Mouse (Mus musculus) liver, embryonic 13.5 days (tissue): ENCODE data around the gene Rap1b. TPM values are rescaled to one million over a fixed set of nuclear protein-coding genes. Genes with fewer than 3 reads are reported as not detected.

Experiments used
- ATAC-seq: fragments of 200-750 bp; cut with Nextera tagmentation; 2 replicates; pipeline ENCODE4 v1.8.0; 2017; ENCODE audit warnings: low read depth, mild to moderate bottlenecking, moderate number of reproducible peaks, moderate library complexity
- DNase-seq: peaks from one replicate; pipeline ENCODE4 v3.0.0; 2022
- H3K27ac ChIP-seq: fragments of 300-500 bp; sonication (generic); 2 replicates; pipeline ENCODE4 v1.5.1; 2015; ENCODE audit warnings: moderate library complexity, mild to moderate bottlenecking, inconsistent platforms
- H3K27me3 ChIP-seq: fragments of 300-500 bp; sonication (generic); 2 replicates; pipeline ENCODE4 v1.6.1; 2015; ENCODE audit warnings: mild to moderate bottlenecking, inconsistent platforms
- H3K36me3 ChIP-seq: fragments of 300-500 bp; sonication (generic); 2 replicates; pipeline ENCODE4 v1.6.1; 2015; ENCODE audit warnings: mild to moderate bottlenecking, inconsistent platforms
- H3K4me1 ChIP-seq: fragments of 300-500 bp; sonication (generic); replicated peaks from 2 replicates; pipeline ENCODE4 v1.6.1; 2015; ENCODE audit warnings: inconsistent platforms
- H3K4me2 ChIP-seq: fragments of 300-500 bp; sonication (generic); 2 replicates; pipeline ENCODE4 v1.6.1; 2015; ENCODE audit warnings: inconsistent platforms, mild to moderate bottlenecking, moderate library complexity
- H3K4me3 ChIP-seq: fragments of 300-500 bp; sonication (generic); replicated peaks from 2 replicates; pipeline ENCODE4 v1.5.1; 2015; ENCODE audit warnings: mild to moderate bottlenecking, inconsistent platforms
- H3K9ac ChIP-seq: fragments of 300-500 bp; sonication (generic); 2 replicates; pipeline ENCODE4 v1.6.1; 2015; ENCODE audit warnings: mild to moderate bottlenecking, inconsistent platforms
- H3K9me3 ChIP-seq: fragments of 300-500 bp; sonication (generic); replicated peaks from 2 replicates; pipeline ENCODE4 v1.6.1; 2016; ENCODE audit warnings: inconsistent platforms
- WGBS: fragments of 180-500 bp; shearing (Covaris S2); methylation state at CpG from one replicate; pipeline ENCODE4 v1.1.7; 2015; ENCODE audit not compliant: insufficient replicate concordance; 5-methylcytosine and 5-hydroxymethylcytosine counted together
- polyA plus RNA-seq: library from polyadenylated mRNA; unstranded; fragments of >200 nt; fragmentation: Nextera tagmentation; extraction: Ambion mirVana; gene quantifications from 2 replicates; pipeline ENCODE4 v1.2.1, GENCODE M21; 2015

Gene Rap1b
- polyA plus RNA-seq, 1 experiment from 2014 or later, result 132 TPM

DNA sequence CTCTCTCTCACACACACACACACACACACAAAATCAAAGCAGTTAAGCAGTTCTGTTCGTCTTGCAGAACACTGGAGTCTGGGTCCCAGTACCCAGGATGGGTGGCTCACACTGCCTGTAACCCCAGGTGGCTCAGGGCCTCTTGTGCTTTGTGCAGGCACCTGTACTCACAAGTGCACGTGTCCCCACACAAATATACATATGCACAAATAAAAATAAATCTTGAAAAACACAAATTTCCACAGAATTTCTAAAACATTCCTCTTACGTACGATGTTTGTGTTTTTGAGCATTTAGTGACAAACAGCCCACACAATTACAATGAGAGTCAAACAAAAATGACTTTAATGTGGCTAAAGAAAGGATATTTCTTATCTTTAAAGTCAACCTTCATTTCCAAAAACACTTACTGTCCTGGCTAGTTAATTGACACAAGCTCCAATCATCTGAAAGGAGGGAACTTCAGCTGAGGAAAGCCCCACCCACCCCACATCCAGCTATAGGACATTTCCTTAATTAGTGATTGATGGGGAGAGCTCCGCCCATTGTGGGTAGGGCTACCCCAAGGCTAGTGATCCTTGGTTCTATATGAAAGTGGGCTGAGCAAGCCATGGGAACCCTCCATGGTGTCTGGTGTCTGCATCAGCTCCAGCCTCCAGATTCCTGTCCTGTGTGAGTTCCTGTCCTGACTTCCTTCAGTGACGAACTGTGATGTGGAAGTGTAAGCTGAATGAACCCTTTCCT, 70.3 kb downstream of the Rap1b start:
- no peak overlapping the region for H3K27ac ChIP-seq
- ATAC-seq (no peak), DNase-seq (no peak)
- H3K4me2 ChIP-seq, result no peak overlapping the region
- H3K9me3 ChIP-seq, result no peaks in the 10 kb centered on the region
- no peaks in the 10 kb centered on the region for H3K27me3 ChIP-seq
- peaks cover 89% of the 10 kb centered on the region for H3K36me3 ChIP-seq
- no peak overlapping the region for H3K9ac ChIP-seq
- no peak overlapping the region for H3K4me3 ChIP-seq
- H3K4me1 ChIP-seq, result no peaks in the 10 kb centered on the region
- WGBS, result 80% methylated on average over 6 of the region's 6 CpGs

DNA sequence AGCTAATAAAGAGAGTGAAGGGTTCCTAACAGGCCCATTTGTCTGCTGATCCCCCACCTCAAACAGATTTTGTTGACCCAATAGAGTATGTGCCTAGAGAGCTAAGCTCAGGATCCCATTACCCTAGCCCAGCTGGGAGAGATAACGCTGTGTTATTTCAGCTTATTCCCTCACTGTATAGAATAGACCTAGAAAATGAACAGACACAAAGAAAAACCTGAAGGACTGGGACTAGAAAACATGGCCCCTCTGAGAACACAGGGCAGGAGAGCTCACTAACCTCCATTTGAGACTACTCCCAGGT, 71.1 kb downstream of the Rap1b start:
- WGBS, result 89% methylated on average over 1 of the region's 1 CpGs
- Histone ChIP-seq H3K9ac (no peak overlapping the region), H3K4me2 (no peak overlapping the region), H3K9me3 (no peaks in the 10 kb centered on the region), H3K27me3 (no peaks in the 10 kb centered on the region), H3K4me3 (no peak overlapping the region), H3K36me3 (peaks cover 91% of the 10 kb centered on the region), H3K4me1 (no peaks in the 10 kb centered on the region), H3K27ac (no peak overlapping the region)
- ATAC-seq, result no peak
- DNase-seq, result no peak

DNA sequence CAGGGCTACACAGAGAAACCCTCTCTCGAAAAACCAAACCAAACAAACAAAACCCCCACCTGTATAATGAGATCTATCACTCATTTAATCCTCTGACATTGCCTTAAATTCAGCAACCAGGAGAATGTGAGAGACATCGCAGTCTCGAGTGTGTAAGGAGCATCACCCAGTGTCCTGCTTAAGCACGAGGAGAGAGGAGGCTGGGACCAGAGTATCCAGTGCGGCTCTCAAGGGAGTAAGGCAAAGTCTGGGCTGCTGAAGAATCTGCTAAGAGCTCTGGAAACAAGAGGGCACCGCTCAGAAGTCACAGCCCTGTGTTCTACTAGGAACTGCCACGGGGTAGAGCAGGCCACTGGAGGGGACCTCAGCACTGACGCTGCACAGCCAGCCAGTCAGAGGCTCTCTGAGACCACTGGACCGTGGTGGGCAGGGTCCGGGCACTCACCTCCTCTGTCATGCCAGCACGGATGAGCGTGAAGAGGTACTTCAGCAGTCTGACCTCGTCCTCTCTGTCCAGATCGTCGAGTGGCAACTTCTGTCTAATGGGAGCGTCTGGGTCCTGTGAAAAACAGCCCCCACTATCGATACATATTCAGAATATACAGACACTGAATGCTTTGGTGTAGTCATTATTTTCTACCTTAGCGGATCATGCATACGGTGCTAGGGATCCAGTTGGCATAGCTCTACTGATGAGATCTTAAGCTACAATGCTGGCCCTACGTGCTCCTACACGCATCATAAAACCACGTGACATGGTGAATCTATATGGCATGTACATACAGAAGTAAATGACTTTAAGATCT, 71.6 kb downstream of the Rap1b start:
- 92% methylated on average over 22 of the region's 22 CpGs for WGBS
- no peak for ATAC-seq

DNA sequence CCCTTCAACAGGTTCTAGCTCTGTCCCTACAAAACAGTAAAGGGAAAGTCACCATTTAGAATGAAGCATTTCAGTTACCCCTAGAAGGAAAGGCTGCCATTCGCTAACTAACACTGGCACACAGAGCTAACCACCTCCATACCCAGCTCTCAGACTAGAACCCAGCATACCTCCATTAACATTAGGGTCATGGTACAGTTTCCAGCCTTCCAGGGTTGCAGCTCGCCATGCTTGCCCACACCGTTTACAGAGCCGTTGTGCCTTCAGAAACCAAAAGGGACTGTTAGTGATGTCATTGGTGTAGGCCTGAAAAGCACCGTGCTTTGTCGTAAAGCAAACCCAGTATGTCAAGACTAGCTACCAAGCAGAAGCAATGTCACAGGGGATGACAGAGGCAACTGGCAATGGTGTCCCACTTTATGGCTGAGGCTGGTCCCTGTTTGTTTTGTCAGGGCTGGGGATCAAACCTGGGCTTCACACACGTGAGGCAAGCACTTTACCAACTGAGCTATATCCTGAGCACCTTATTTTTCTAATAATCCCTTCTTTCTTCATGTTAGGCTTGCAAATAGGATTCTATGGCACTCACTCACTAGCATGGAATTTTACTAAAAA, 72.6 kb downstream of the Rap1b start:
- Histone ChIP-seq H3K9ac (no peak overlapping the region), H3K27ac (no peak overlapping the region), H3K4me2 (no peak overlapping the region), H3K27me3 (no peaks in the 10 kb centered on the region), H3K4me1 (no peaks in the 10 kb centered on the region), H3K4me3 (no peak overlapping the region), H3K9me3 (no peaks in the 10 kb centered on the region), H3K36me3 (peaks cover 90% of the 10 kb centered on the region)
- 87% methylated on average over 7 of the region's 7 CpGs for WGBS
- DNase-seq, result no peak
- no peak for ATAC-seq

More for the DNA sequence above, 71.6 kb downstream of the Rap1b start:
- H3K36me3 ChIP-seq, result peaks cover 95% of the 10 kb centered on the region
- H3K4me1 ChIP-seq, result no peaks in the 10 kb centered on the region
- H3K27ac ChIP-seq, result no peak overlapping the region
- H3K4me3 ChIP-seq, result no peak overlapping the region
- H3K4me2 ChIP-seq, result no peak overlapping the region
- H3K9me3 ChIP-seq, result no peaks in the 10 kb centered on the region
- H3K27me3 ChIP-seq, result no peaks in the 10 kb centered on the region
- no peak for DNase-seq
- H3K9ac ChIP-seq, result no peak overlapping the region

DNA sequence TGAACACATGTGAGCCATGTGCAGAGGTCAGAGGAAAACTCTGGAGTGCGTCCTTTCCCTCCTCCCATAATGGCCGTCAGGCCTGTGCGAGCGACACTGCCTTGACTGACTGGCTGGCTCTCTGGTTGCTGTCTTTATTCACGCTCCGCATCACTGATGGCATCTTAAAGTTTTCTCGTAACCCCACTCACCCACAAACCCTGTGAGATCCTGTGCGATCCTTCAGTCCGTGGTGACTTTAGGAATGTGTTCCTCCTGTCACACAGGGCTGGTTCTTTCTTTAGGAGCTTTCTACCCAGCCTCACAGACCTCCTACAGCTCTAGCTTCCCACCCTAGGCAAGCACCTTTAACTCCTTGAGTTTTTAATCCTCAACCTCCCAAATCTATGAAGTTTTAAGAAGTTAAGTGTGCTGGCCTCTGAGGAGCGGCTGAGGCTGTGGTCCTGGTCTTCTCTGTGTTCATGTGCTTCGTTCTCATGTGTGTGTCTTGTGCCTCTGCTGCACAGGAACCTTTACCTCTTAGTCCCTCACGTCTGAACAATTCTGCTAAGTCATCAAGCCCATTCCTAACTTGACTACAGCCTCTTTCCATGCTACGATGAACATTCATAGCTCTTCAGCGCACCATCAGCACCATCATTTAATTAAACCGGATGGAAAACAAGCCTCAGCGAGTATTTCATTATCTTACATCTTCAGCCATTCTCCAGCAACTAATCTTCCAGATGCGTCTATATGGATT, 73.3 kb downstream of the Rap1b start:
- DNase-seq, result no peak
- Histone ChIP-seq H3K36me3 (peaks cover 90% of the 10 kb centered on the region), H3K4me3 (no peak overlapping the region), H3K27ac (no peak overlapping the region), H3K4me1 (no peaks in the 10 kb centered on the region), H3K9me3 (no peaks in the 10 kb centered on the region), H3K27me3 (no peaks in the 10 kb centered on the region), H3K9ac (no peak overlapping the region), H3K4me2 (no peak overlapping the region)
- no peak for ATAC-seq
- 90% methylated on average over 17 of the region's 17 CpGs for WGBS

DNA sequence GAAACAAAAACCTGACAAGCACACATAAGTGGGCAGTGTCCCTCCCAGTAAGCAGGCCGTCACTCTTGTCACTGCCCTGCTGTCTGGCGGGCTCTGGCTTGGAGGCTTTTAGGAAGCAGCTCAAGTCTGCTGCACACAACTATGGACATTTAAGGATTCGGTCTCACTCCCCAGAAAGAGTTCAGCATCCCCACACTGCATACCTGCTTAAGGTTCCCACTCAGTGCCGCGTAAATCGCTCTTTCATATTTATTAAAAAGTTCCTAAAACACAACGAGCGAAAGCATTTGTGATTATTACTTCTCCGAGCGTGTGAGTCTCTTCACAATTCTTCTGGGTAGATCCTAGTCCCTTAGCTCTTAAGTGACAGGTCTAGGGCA, 74.7 kb downstream of the Rap1b start:
- Histone ChIP-seq H3K9me3 (no peaks in the 10 kb centered on the region), H3K4me3 (no peak overlapping the region), H3K4me2 (no peak overlapping the region), H3K27me3 (no peaks in the 10 kb centered on the region), H3K9ac (no peak overlapping the region), H3K4me1 (no peaks in the 10 kb centered on the region), H3K36me3 (peaks cover 92% of the 10 kb centered on the region), H3K27ac (no peak overlapping the region)
- DNase-seq, result no peak
- WGBS, result 90% methylated on average over 10 of the region's 10 CpGs
- ATAC-seq, result no peak

DNA sequence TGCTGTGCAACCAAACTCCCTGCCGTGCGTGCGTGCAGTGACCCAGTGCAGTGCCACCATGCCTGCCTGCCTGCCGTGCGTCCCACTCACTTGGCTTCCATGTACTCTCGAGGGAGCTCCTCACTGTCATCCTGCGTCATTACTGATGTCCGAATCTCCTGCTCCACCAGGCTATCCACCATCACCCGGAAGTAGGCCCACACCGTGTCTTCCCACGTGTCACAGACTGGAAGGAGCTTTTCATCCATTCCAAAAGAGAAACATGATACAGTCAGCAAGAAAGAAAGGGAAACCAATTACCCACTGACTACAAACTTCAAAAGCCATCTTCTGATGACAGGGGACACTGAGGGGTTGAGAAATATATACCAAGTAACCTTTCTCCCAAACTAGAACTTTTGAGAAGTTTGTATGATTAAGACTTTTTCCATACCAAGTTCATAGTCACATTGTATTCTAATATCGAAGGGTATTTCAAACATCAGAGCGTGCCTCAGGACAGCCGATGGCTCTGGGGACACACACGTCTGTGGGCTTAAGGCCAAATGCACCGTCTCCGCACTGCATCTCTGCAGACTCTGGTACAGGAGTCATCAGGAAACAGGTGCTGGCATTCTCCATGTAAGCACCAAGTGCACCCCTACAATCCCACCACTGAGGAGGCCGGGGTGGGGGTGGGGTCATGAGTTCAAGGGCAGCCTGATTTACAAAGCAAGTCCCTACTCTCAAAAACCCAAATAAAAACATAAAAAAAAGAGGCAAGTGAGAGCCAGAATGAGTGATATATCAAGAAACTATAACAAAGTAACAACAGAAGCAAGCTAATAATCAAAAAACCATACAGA, 75.3 kb downstream of the Rap1b start:
- no peaks in the 10 kb centered on the region for H3K4me1 ChIP-seq
- ATAC-seq, result no peak
- H3K27ac ChIP-seq, result no peak overlapping the region
- H3K4me3 ChIP-seq, result no peak overlapping the region
- no peaks in the 10 kb centered on the region for H3K27me3 ChIP-seq
- no peak overlapping the region for H3K9ac ChIP-seq
- no peak overlapping the region for H3K4me2 ChIP-seq
- no peaks in the 10 kb centered on the region for H3K9me3 ChIP-seq
- DNase-seq, result no peak
- 89% methylated on average over 18 of the region's 18 CpGs for WGBS
- peaks cover 92% of the 10 kb centered on the region for H3K36me3 ChIP-seq

DNA sequence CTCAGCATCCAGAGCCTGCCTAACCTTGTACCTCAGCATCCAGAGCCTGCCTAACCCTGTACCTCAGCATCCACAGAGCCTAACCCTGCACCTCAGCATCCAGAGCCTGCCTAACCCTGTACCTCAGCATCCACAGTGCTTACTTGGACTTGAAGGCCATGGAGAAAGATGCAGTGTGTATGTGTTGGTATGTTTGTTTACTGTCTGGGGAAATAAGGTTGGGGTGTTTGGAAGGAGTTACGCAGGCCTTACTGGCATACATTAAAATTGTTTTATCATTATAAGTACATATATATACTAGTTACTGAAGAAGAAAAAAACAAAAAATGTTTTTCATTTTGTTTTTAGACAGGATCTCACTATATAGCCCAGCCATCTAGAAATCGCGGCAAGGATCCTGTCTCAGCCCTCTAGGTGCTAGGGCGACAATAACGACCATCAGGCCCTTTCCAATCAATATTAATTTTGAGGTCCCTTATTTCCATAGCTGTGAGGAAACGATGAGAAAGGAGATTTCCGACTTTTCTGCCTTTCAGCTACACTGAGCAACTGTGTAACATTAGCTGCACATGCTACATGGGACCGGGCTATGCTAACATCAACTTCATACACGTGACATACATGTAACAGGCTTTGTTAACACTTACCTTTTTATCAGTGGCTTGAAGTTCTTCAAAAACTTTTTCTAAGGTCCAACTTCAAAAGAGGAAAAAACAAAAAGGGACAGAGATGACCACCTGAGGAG, 76.1 kb downstream of the Rap1b start:
- Histone ChIP-seq H3K9ac (no peak overlapping the region), H3K4me1 (no peaks in the 10 kb centered on the region), H3K27ac (no peak overlapping the region), H3K4me3 (no peak overlapping the region), H3K4me2 (no peak overlapping the region), H3K36me3 (peaks cover 92% of the 10 kb centered on the region), H3K27me3 (no peaks in the 10 kb centered on the region), H3K9me3 (no peaks in the 10 kb centered on the region)
- ATAC-seq (no peak), DNase-seq (no peak)
- 89% methylated on average over 9 of the region's 9 CpGs for WGBS

DNA sequence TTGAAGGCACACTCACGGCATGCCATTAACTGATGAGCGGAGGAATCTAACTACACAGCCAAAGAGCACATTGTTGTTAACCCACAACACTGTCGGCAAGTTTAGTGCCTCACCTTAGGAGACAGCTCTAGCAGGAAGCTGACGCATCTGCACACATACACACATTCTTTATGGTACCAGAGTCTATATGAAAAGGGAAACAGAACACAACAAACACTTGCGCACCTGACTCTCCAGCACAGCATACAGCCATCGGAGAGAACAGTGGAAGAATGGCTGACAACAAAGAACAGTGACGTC, 77.7 kb downstream of the Rap1b start:
- H3K36me3 ChIP-seq, result peaks cover 88% of the 10 kb centered on the region
- H3K9me3 ChIP-seq, result no peaks in the 10 kb centered on the region
- H3K27me3 ChIP-seq, result no peaks in the 10 kb centered on the region
- no peak for ATAC-seq
- WGBS, result 85% methylated on average over 7 of the region's 7 CpGs
- no peak overlapping the region for H3K9ac ChIP-seq
- no peak overlapping the region for H3K4me2 ChIP-seq
- H3K4me3 ChIP-seq, result no peak overlapping the region
- no peak overlapping the region for H3K27ac ChIP-seq
- DNase-seq, result no peak
- H3K4me1 ChIP-seq, result no peaks in the 10 kb centered on the region

DNA sequence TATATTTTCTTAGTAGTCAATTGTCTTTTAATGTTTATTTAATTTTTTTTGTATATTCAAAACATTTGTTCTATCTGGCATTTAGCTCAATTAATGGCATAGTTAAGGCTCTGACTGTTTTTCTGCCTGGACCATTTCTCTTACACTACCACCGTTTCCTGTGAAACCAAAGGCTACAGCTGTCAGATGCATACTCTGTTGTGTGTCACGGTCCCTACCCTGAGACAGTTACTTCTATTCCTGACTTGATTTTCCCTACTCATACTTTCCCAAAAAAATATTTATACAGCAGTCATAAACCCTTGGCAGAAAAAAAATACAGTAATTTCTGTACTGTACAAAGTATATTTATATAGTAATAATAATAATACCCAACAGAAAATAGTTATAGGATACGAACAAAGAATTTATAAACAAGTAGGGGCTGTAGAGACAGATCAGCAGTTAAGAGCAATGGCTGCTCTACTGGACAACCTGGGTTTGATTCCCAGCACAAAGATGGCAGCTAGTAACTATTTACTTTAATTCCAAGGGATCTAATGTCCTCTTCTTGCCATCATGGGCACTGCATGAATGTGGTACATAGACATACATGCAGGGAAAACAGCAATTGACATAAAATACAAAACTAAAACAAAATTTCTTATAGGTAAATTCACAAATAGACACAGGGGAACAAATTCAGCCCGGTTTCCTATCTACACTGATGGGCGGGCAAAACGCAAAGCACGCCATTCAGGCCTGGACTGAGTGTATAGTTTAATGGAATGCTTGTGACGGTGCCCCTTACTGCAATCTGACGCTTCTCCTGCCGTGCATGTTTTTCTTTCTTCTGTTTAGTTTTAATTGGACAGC, 78.3 kb downstream of the Rap1b start:
- no peak for DNase-seq
- Histone ChIP-seq H3K27ac (no peak overlapping the region), H3K4me3 (no peak overlapping the region), H3K4me1 (no peaks in the 10 kb centered on the region), H3K36me3 (peaks cover 88% of the 10 kb centered on the region), H3K27me3 (no peaks in the 10 kb centered on the region), H3K4me2 (no peak overlapping the region), H3K9me3 (no peaks in the 10 kb centered on the region), H3K9ac (no peak overlapping the region)
- 86% methylated on average over 10 of the region's 10 CpGs for WGBS
- ATAC-seq, result no peak
